Mouse (Mus musculus) bone marrow, adult 2 months (tissue): Measurements from ENCODE around the gene Clcn7. TPM values are rescaled to one million over a fixed set of nuclear protein-coding genes. Genes with fewer than 3 reads are reported as not detected.

Source experiments
- H3K27ac ChIP-seq: fragments of 200-500 bp; 2 replicates; pipeline ENCODE4 v1.5.1; 2012; ENCODE audit warnings: low read depth, mild to moderate bottlenecking, control low read depth, inconsistent platforms, low read length; ENCODE audit not compliant: control insufficient read depth, poor library complexity, insufficient read depth
- H3K4me1 ChIP-seq: fragments of 200-500 bp; 2 replicates; pipeline ENCODE4 v1.6.1; 2011; ENCODE audit warnings: low read length; ENCODE audit not compliant: control insufficient read depth, insufficient read depth
- H3K4me3 ChIP-seq: fragments of 200-500 bp; replicated peaks from 2 replicates; pipeline ENCODE3; 2011; ENCODE audit warnings: mild to moderate bottlenecking, low read depth, low read length, control low read depth; ENCODE audit not compliant: control insufficient read depth
- CTCF ChIP-seq: fragments of 200-500 bp; IDR thresholded peaks from 2 replicates; pipeline ENCODE4 v1.5.1; 2011; ENCODE audit warnings: low read length, control low read depth; ENCODE audit not compliant: control insufficient read depth, insufficient read depth
- POLR2A ChIP-seq: fragments of 200-500 bp; IDR thresholded peaks from 2 replicates; pipeline ENCODE4 v1.6.1; 2011; ENCODE audit warnings: low read depth, mild to moderate bottlenecking, control low read depth, low read length, borderline replicate concordance; ENCODE audit not compliant: control insufficient read depth
- WGBS: fragments of 180-500 bp; shearing (Covaris S2); methylation state at CpG from one replicate; pipeline ENCODE4 v1.1.7; 2018; 5-methylcytosine and 5-hydroxymethylcytosine counted together
- polyA plus RNA-seq: library from polyadenylated mRNA; stranded (reverse); fragments of >200 nt; gene quantifications from 2 replicates; pipeline ENCODE4 v1.2.4, GENCODE M21; 2011; ENCODE audit warnings: low replicate concordance; ENCODE audit not compliant: missing spikeins, insufficient read depth, insufficient read length

Clcn7 gene
- 17.0 and 21.9 TPM in 2 replicates for polyA plus RNA-seq

DNA sequence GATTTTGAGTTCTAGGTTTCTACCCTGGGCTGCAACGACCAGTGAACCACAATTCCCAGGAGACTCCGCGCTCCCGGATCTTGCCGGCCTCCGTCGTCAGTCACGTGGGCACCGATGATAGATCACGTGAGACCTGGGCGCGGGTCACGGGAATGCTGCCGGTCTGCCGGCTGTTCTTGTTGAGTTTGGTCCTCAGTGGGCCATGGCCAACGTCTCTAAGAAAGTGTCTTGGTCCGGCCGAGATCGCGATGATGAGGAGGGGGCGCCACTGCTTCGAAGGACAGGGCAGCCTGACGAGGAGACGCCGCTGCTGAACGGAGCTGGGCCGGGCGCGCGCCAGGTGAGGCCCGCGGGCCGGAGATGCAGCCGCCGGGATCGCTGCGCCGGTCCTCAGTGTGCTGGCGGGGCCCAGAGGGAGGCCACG lies at the start of gene Clcn7:
Gene Clcn7, plus strand, starts transcription at position 117 of the 424 bp plus-strand sequence.
- TF ChIP-seq POLR2A: peak; percentile 79; the same call in 1 of the 2 replicates
- TF ChIP-seq CTCF: no peak
- WGBS: under 1% methylated on average over 40 of the region's 40 CpGs
- Histone ChIP-seq H3K4me1 (peaks cover 4% of the 10 kb centered on the region; the same call in 1 of the 2 replicates), H3K27ac (peak within 1 kb of the TSS; percentile 43), H3K4me3 (peak within 1 kb of the TSS; percentile 95)

DNA sequence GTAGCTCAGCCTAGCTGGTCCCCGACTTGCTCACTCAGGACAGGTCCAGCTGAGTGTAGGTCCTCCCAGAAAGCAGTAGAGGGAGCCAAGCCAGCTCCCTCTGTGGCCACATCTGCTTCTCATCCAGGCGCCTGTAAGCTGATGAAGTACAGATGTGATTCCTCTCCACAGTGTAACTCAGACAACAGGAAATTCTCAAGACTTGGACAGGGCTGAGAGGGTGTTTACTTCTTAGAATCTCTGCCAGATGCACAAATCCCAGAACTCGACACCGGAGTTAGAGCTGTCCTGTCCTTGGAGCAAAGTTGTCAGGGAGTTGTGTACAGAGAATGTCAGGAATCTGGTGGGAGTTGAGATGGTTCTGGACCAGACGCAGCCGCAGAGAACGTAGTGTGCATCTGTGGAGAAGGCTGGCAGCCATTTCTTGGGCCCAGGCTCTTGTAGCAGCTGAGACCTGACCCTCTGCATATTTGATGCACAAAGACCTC lies 49.7 kb upstream of the Clcn7 start, which contains the start of gene Tmem204:
Gene Tmem204, minus strand, starts transcription at position 148 of the 488 bp plus-strand sequence.
- TF ChIP-seq POLR2A (no peak), CTCF (peak; percentile 22; the same call in 1 of the 2 replicates)
- peaks cover 3% of the 10 kb centered on the region for H3K4me1 ChIP-seq
- no peak within 1 kb of the TSS for H3K4me3 ChIP-seq
- H3K27ac ChIP-seq: no peak within 1 kb of the TSS
- WGBS: 78% methylated on average over 7 of the region's 7 CpGs

DNA sequence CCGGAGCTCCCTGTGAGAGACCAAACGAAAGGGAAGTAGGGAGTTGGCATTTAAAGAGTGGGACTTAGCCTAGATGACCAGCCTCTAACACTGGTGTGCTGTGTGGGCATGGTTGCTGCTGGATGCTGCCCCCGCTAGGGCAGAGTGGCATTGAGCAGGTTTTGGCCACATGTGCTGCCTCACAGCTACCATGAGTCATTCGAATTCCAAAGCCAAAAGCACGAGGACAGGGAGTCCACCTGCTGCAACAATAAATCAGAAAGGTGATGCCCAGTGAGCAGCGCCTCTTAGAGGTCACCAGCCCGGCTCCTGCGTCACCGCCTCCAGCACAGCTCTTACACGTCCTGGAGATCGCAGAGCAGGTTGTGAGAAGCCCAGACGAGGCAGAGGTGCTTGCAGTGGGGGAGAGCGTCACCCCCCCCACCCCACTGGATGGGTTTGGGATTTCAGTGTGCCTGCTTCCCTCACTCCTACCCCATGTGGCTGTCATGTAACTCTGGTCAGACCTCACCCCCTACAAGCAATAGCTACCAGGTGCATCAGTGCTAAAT lies 48.3 kb upstream of the Clcn7 start:
- WGBS: 84% methylated on average over 13 of the region's 13 CpGs
- Histone ChIP-seq H3K4me3 (no peak overlapping the region), H3K27ac (no peak overlapping the region), H3K4me1 (peaks cover 3% of the 10 kb centered on the region)
- no peak for TF ChIP-seq CTCF
- TF ChIP-seq POLR2A: no peak

DNA sequence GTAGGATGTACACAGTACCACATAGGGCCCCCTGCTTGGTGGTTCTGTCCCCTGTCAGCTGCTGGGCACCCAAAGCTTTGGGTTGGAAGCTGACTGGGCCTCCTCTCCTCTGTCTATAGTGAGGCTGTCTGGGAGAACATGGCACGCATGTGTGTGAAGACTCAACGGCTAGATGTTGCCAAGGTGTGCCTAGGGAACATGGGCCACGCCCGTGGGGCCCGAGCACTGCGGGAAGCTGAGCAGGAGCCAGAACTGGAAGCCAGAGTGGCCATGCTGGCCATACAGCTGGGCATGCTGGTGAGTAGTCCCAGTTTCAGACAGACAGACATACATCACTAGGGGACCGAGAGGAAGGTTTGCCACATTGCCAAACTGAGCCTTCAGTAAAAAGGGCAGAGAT lies 46.5 kb upstream of the Clcn7 start:
- Histone ChIP-seq H3K4me3 (no peak overlapping the region), H3K27ac (peak overlapping the region; percentile 21; the same call in 1 of the 2 replicates), H3K4me1 (peaks cover 3% of the 10 kb centered on the region)
- TF ChIP-seq CTCF (no peak), POLR2A (no peak)
- 69% methylated on average over 7 of the region's 7 CpGs for WGBS

DNA sequence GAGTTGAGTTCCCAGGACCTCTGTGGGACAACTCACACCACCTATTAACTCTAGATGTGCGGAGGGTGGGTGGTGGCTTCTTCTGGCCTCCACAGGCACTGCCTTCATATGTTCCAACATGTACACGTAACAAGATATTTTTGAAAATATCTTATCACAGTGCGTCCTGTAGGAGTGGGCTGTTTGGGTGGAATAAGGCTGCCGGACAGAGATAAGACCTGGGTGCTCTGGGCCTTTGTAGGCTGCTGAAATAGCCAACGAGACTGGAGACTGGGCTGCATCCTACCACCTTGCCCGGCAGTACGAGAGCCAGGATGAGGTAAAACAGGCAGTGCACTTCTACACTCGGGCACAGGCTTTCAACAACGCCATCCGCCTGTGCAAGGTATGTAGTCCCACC lies 44.0 kb upstream of the Clcn7 start:
- Histone ChIP-seq H3K27ac (peak overlapping the region; percentile 90), H3K4me3 (peak overlapping the region; percentile 82), H3K4me1 (peaks cover 3% of the 10 kb centered on the region)
- TF ChIP-seq CTCF (no peak), POLR2A (peak; percentile 56)
- WGBS: 64% methylated on average over 10 of the region's 10 CpGs

DNA sequence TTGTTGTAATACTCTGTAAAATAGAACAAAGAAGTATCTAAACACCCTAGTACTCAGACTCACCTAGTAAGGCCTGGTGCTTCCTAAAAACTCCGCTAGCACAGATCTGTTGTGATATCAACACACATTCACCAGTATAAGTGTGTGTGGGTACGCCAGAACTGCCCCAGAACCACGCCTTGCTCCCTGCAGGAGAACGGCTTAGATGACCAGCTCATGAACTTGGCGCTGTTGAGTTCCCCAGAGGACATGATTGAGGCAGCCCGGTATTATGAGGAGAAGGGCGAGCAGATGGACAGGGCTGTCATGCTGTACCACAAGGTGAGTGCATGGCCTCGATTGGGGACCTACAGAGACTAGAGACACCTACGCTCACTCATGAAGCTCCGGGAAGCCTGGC lies 42.7 kb upstream of the Clcn7 start:
- WGBS: 85% methylated on average over 10 of the region's 10 CpGs
- H3K4me1 ChIP-seq: peaks cover 3% of the 10 kb centered on the region
- H3K4me3 ChIP-seq: peak overlapping the region; percentile 60
- peak overlapping the region; percentile 34 for H3K27ac ChIP-seq
- TF ChIP-seq CTCF (no peak), POLR2A (no peak)

DNA sequence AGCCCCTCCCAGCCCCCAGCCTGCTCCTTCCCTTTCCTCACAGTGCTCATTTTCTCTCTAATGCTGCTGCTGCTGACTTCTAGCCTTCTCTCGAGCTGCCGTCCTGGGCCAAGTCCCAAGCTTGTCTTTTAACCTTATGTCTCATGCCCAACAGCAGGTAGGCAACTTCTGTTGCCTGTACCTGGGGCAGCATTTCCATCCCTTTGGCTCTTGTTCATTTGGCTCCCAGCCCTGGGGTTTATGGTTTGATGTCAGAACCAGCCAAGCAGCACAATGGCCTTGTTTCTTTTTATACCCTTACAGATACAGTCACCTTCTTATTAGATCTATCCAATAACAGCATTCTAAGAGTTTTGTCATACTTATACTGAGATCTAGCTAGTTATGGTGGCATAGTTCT lies 37.0 kb upstream of the Clcn7 start:
- WGBS: 95% methylated on average over 2 of the region's 2 CpGs
- Histone ChIP-seq H3K4me1 (no peaks in the 10 kb centered on the region; the same call in 1 of the 2 replicates), H3K27ac (no peak overlapping the region), H3K4me3 (no peak overlapping the region)
- TF ChIP-seq POLR2A: no peak
- TF ChIP-seq CTCF: no peak

DNA sequence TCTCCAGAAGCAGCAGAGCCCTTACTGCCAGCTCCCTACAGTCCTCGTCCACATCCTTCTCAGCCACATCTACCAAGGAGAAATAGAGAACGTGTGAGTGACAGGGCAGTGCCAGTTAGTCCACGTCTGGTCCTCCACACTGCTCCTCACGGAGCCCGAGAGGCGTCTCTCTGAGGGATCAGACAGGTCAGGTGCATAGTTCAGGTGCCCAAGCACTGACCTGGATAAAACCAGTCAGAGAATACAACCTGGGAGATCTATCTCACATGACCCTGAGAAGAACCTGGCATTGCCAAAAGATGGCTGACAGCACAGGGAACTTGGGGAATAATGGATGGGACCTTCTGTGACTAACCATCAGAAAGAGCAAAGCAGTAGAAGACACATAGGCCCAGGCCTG lies 33.1 kb upstream of the Clcn7 start:
- WGBS: 93% methylated on average over 6 of the region's 6 CpGs
- H3K27ac ChIP-seq: no peak overlapping the region
- H3K4me3 ChIP-seq: no peak overlapping the region
- TF ChIP-seq POLR2A: no peak
- TF ChIP-seq CTCF: no peak
- H3K4me1 ChIP-seq: no peaks in the 10 kb centered on the region

DNA sequence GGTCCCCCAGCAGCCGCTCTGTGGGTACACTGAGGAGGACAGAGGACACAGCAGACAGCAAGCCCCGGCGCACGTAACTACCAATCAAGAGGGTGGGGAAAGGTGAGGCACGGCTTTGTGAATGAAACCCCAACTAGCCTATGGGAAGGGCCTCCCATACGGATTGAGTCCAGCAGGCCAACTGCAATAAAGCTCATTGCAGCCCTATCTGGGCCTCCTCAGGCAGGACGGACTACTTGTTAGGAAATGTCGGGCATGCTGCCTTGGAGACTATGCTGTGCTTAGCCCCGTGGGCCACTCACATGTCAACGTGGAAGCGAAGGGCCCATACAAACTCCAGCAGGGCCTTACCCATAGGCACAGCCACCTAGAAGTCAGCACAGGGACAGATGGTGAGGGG lies 31.9 kb upstream of the Clcn7 start:
- no peak overlapping the region for H3K27ac ChIP-seq
- 93% methylated on average over 11 of the region's 11 CpGs for WGBS

More for the DNA sequence above, 31.9 kb upstream of the Clcn7 start:
- Histone ChIP-seq H3K4me1 (no peaks in the 10 kb centered on the region), H3K4me3 (no peak overlapping the region)
- TF ChIP-seq CTCF: no peak
- TF ChIP-seq POLR2A: no peak
